Mouse (Mus musculus) hindbrain, embryonic 12.5 days (tissue): ENCODE measurements around the gene Ppp1r14b. TPM values are rescaled to one million over a fixed set of nuclear protein-coding genes. Genes with fewer than 3 reads are reported as not detected.
A peak's percentile ranks its signal among the peaks of the same experiment; 100 is the strongest.

Source experiments
- ATAC-seq: fragments of 200-750 bp; cut with Nextera tagmentation; 2 replicates; pipeline ENCODE4 v1.8.0; 2017; ENCODE audit warnings: moderate TSS enrichment; ENCODE audit not compliant: low FRiP score
- H3K27ac ChIP-seq: fragments of 300-500 bp; sonication (generic); 2 replicates; pipeline ENCODE4 v1.5.1; 2016; ENCODE audit warnings: mild to moderate bottlenecking
- H3K27me3 ChIP-seq: fragments of 300-500 bp; sonication (generic); 2 replicates; pipeline ENCODE4 v1.6.1; 2016; ENCODE audit warnings: mild to moderate bottlenecking
- H3K36me3 ChIP-seq: fragments of 300-500 bp; sonication (generic); 2 replicates; pipeline ENCODE4 v1.6.1; 2016; ENCODE audit warnings: mild to moderate bottlenecking
- H3K4me1 ChIP-seq: fragments of 300-500 bp; sonication (generic); 2 replicates; pipeline ENCODE4 v1.6.1; 2016
- H3K4me2 ChIP-seq: fragments of 300-500 bp; sonication (generic); replicated peaks from 2 replicates; pipeline ENCODE4 v1.6.1; 2016; ENCODE audit warnings: mild to moderate bottlenecking
- H3K4me3 ChIP-seq: fragments of 300-500 bp; sonication (generic); 2 replicates; pipeline ENCODE4 v1.5.1; 2016; ENCODE audit warnings: mild to moderate bottlenecking
- H3K9ac ChIP-seq: fragments of 300-500 bp; sonication (generic); 2 replicates; pipeline ENCODE4 v1.6.1; 2016; ENCODE audit warnings: mild to moderate bottlenecking, moderate library complexity
- H3K9me3 ChIP-seq: fragments of 300-500 bp; sonication (generic); replicated peaks from 2 replicates; pipeline ENCODE4 v1.6.1; 2016; ENCODE audit warnings: mild to moderate bottlenecking
- WGBS: fragments of 180-500 bp; shearing (Covaris S2); methylation state at CpG from one replicate; pipeline ENCODE4 v1.1.7; 2016; 5-methylcytosine and 5-hydroxymethylcytosine counted together
- polyA plus RNA-seq: library from polyadenylated mRNA; unstranded; fragments of >200 nt; fragmentation: Nextera tagmentation; extraction: Ambion mirVana; gene quantifications from 2 replicates; pipeline ENCODE4 v1.2.1, GENCODE M21; 2016

Gene Ppp1r14b
- polyA plus RNA-seq, 1 experiment from 2014 or later: 259 TPM

- 85% methylated on average over 12 of the region's 12 CpGs for WGBS
- H3K9me3 ChIP-seq: no peaks in the 10 kb centered on the region
- H3K4me2 ChIP-seq: no peak overlapping the region
- no peak overlapping the region for H3K27ac ChIP-seq
- peaks cover 62% of the 10 kb centered on the region for H3K36me3 ChIP-seq
- H3K9ac ChIP-seq: no peak overlapping the region
- no peak overlapping the region for H3K4me3 ChIP-seq
- H3K27me3 ChIP-seq: no peaks in the 10 kb centered on the region
- H3K4me1 ChIP-seq: no peaks in the 10 kb centered on the region
- no peak for ATAC-seq
Measured at GRCm38 (mm10) chr19:7017541-7018457, 43.0 kb downstream of the Ppp1r14b start.

- 89% methylated on average over 11 of the region's 11 CpGs for WGBS
- H3K36me3 ChIP-seq: peaks cover 65% of the 10 kb centered on the region
Measured at GRCm38 (mm10) chr19:7018546-7018945, 43.8 kb downstream of the Ppp1r14b start.

GRCm38 (mm10) chr19:7019191-7019590, 44.4 kb downstream of the Ppp1r14b start, which contains the start of gene Fermt3:
Fermt3 (minus strand) TSS chr19:7019469.
- Histone ChIP-seq H3K4me1 (no peaks in the 10 kb centered on the region), H3K9me3 (no peaks in the 10 kb centered on the region), H3K27me3 (no peaks in the 10 kb centered on the region), H3K27ac (no peak within 1 kb of the TSS), H3K9ac (no peak within 1 kb of the TSS), H3K4me3 (no peak within 1 kb of the TSS), H3K36me3 (peaks cover 70% of the 10 kb centered on the region), H3K4me2 (no peak within 1 kb of the TSS)
- no peak for ATAC-seq
- WGBS: 83% methylated on average over 5 of the region's 5 CpGs

More at GRCm38 (mm10) chr19:7018546-7018945, 43.8 kb downstream of the Ppp1r14b start:
- H3K4me1 ChIP-seq: no peaks in the 10 kb centered on the region
- H3K9ac ChIP-seq: no peak overlapping the region
- H3K4me2 ChIP-seq: no peak overlapping the region
- H3K4me3 ChIP-seq: no peak overlapping the region
- ATAC-seq: no peak
- no peaks in the 10 kb centered on the region for H3K9me3 ChIP-seq
- H3K27me3 ChIP-seq: no peaks in the 10 kb centered on the region
- no peak overlapping the region for H3K27ac ChIP-seq

GRCm38 (mm10) chr19:7020224-7020641, 45.5 kb downstream of the Ppp1r14b start:
- Histone ChIP-seq H3K27ac (no peak overlapping the region), H3K4me1 (no peaks in the 10 kb centered on the region), H3K4me3 (no peak overlapping the region), H3K4me2 (no peak overlapping the region), H3K9me3 (no peaks in the 10 kb centered on the region), H3K36me3 (peaks cover 80% of the 10 kb centered on the region), H3K27me3 (no peaks in the 10 kb centered on the region), H3K9ac (no peak overlapping the region)
- peak; percentile 48; the same call in 1 of the 2 replicates for ATAC-seq
- WGBS: 42% methylated on average over 3 of the region's 3 CpGs

Other genes starting within 250 kb of the Ppp1r14b start
- 13.2 and 14.4 TPM in 2 replicates for gene Rps6ka4, start 134.3 kb upstream of the Ppp1r14b start, polyA plus RNA-seq
- gene Ccdc88b, start 116.8 kb upstream of the Ppp1r14b start, polyA plus RNA-seq: 0.50 and 0.85 TPM in 2 replicates
- gene Trmt112, start 65.3 kb upstream of the Ppp1r14b start, polyA plus RNA-seq: 108 and 128 TPM in 2 replicates
- gene Prdx5, start 64.9 kb upstream of the Ppp1r14b start, polyA plus RNA-seq: 194 and 200 TPM in 2 replicates
- gene Esrra, start 53.2 kb upstream of the Ppp1r14b start, polyA plus RNA-seq: 16.0 and 16.6 TPM in 2 replicates
- 0.98 TPM in 1 of 2 replicates, not detected in the other for gene Catsperz, start 49.6 kb upstream of the Ppp1r14b start, polyA plus RNA-seq
- gene Kcnk4, start 40.5 kb upstream of the Ppp1r14b start, polyA plus RNA-seq: 0.14 and 0.19 TPM in 2 replicates
- 67.7 and 71.7 TPM in 2 replicates for gene Bad, start 33.1 kb upstream of the Ppp1r14b start, polyA plus RNA-seq
- 40.6 and 47.6 TPM in 2 replicates for gene Gpr137, start 32.5 kb upstream of the Ppp1r14b start, polyA plus RNA-seq
- 27.9 and 29.3 TPM in 2 replicates for gene Plcb3, start 1.5 kb downstream of the Ppp1r14b start, polyA plus RNA-seq
- gene Fkbp2, start 5.5 kb downstream of the Ppp1r14b start, polyA plus RNA-seq: 77.8 and 82.5 TPM in 2 replicates
- gene Vegfb, start 12.7 kb downstream of the Ppp1r14b start, polyA plus RNA-seq: 32.2 and 37.0 TPM in 2 replicates
- 20.5 and 24.0 TPM in 2 replicates for gene Dnajc4, start 17.6 kb downstream of the Ppp1r14b start, polyA plus RNA-seq
- 20.1 and 20.2 TPM in 2 replicates for gene Nudt22, start 21.1 kb downstream of the Ppp1r14b start, polyA plus RNA-seq
- gene Trpt1, start 21.2 kb downstream of the Ppp1r14b start, polyA plus RNA-seq: 8.7 and 12.6 TPM in 2 replicates
- 6.3 and 6.5 TPM in 2 replicates for gene Fermt3, start 44.5 kb downstream of the Ppp1r14b start, polyA plus RNA-seq
- gene Stip1, start 65.0 kb downstream of the Ppp1r14b start, polyA plus RNA-seq: 267 and 269 TPM in 2 replicates
- 5.6 TPM in 2 replicates for gene Macrod1, start 81.8 kb downstream of the Ppp1r14b start, polyA plus RNA-seq
- gene Flrt1, start 130.8 kb downstream of the Ppp1r14b start, polyA plus RNA-seq: 5.5 and 6.6 TPM in 2 replicates
- gene Otub1, start 231.3 kb downstream of the Ppp1r14b start, polyA plus RNA-seq: 217 and 218 TPM in 2 replicates
- 715 and 817 TPM in 2 replicates for gene Cox8a, start 242.6 kb downstream of the Ppp1r14b start, polyA plus RNA-seq